Mouse (Mus musculus): Measurements from ENCODE around the gene Tex26. TPM values are rescaled to one million over a fixed set of nuclear protein-coding genes. Genes with fewer than 3 reads are reported as not detected.

Tex26 gene
- polyA plus RNA-seq, 1 experiment from 2014 or later, result 1.2 TPM

DNA sequence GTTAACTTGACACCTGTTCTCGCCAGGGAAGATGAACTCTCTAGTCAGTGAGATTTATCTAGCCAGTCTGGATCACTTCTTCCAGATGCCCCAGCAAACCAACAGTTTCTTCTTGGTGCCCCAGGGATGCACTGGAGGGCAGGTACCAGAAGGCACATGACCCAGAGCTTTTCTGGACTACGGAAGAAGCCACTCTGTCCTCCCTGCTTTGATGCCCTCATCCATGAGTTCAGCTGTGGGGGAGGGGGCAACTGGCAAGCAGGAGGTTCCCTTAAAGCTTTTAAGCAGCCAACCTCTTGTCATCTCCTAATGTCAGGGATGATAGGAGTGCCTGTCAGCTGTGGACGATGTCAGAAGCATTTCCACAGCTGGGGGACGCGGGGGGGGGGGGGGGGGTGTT is 25.8 kb downstream of the Tex26 start:
- H3K9me3 ChIP-seq (ENCODE audit: control insufficient read depth, low read length), result no peaks in the 10 kb centered on the region
- H3K4me2 ChIP-seq (replicated peaks), result no peak overlapping the region
- no peak overlapping the region for H3K4me3 ChIP-seq (replicated peaks; ENCODE audit: low read length)
- ATAC-seq (ENCODE audit: low FRiP score), result no peak
- no peaks in the 10 kb centered on the region for H3K4me1 ChIP-seq (replicated peaks; ENCODE audit: control insufficient read depth, insufficient read depth, low read length)
- no peaks in the 10 kb centered on the region for H3K27me3 ChIP-seq (ENCODE audit: control insufficient read depth, insufficient read depth, low read length)
- no peak overlapping the region for H3K9ac ChIP-seq
- H3K36me3 ChIP-seq (replicated peaks; ENCODE audit: control insufficient read depth, insufficient read depth), result no peaks in the 10 kb centered on the region
- H3K27ac ChIP-seq, result no peak overlapping the region
- no peak for DNase-seq (ENCODE audit: low spot score)
- WGBS, result 50% methylated on average over 5 of the region's 5 CpGs

DNA sequence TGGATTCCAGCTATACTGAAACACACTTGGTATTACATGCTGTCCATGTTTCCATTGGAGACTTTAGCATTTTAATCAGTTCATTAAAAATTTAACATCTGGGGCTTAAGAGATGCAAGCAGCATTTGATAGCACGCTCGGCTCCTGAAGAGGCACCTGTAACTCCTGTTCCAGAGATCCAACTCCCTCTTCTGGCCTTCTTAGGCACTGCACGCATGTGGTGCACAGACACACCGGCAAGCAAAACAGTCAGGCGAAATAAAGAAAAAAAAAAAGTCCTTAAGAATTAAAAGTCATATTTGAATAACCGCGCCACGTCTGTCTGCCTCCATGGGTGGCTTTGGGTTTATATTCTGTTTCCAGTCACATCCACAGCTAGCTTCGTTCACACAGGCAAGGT is 34.7 kb downstream of the Tex26 start:
- no peaks in the 10 kb centered on the region for H3K4me1 ChIP-seq (replicated peaks; ENCODE audit: control insufficient read depth, insufficient read depth, low read length)
- H3K4me3 ChIP-seq (replicated peaks; ENCODE audit: low read length), result no peak overlapping the region
- H3K9ac ChIP-seq, result no peak overlapping the region
- no peaks in the 10 kb centered on the region for H3K36me3 ChIP-seq (replicated peaks; ENCODE audit: control insufficient read depth, insufficient read depth)
- no peak overlapping the region for H3K4me2 ChIP-seq (replicated peaks)
- H3K27me3 ChIP-seq (ENCODE audit: control insufficient read depth, insufficient read depth, low read length), result no peaks in the 10 kb centered on the region
- DNase-seq (ENCODE audit: low spot score), result no peak
- ATAC-seq (ENCODE audit: low FRiP score), result no peak
- 90% methylated on average over 9 of the region's 9 CpGs for WGBS
- H3K9me3 ChIP-seq (ENCODE audit: control insufficient read depth, low read length), result no peaks in the 10 kb centered on the region; the same call in 1 of the 2 replicates
- no peak overlapping the region for H3K27ac ChIP-seq

DNA sequence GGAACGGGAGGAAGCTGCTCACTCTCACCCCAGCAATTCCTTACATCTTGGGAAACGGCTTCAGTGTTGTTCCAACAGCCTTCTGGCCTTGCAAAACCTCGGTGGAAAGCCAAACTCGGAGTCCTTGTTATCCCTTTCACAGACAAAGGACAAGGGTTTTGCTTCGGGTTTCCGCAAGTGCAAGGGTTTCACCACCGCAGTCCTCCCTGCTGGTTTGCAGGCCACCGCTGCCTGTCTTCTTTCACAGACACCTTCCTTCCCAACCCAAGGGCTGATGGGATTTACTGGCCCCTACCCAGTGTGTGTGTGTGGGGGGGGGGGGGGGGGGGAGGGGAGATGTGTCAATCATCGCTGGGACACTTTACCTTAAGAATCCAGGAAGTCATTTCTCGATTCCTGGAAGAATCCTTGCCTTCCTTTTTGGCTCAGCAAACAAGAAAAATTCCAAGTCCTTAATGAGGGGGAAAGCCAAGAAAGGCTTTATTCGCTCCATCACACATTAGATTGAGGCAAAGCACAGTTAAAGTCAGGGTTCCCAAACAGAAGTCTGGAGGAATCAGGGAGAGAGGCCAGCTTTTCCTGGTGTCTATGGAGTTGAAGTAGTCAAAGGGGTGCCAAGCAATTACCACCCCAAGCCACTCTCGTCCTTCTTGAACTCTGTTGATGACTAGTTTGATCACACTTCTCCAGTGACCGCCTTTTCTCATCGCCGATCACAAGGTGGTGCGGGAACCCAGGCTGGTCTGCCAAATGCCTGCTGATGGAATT is 35.4 kb downstream of the Tex26 start:
- WGBS, result 84% methylated on average over 16 of the region's 16 CpGs
- ATAC-seq (ENCODE audit: low FRiP score) (no peak), DNase-seq (ENCODE audit: low spot score) (no peak)
- no peaks in the 10 kb centered on the region; the same call in 1 of the 2 replicates for H3K9me3 ChIP-seq (ENCODE audit: control insufficient read depth, low read length)
- H3K4me3 ChIP-seq (replicated peaks; ENCODE audit: low read length), result no peak overlapping the region
- no peaks in the 10 kb centered on the region for H3K27me3 ChIP-seq (ENCODE audit: control insufficient read depth, insufficient read depth, low read length)
- no peaks in the 10 kb centered on the region for H3K4me1 ChIP-seq (replicated peaks; ENCODE audit: control insufficient read depth, insufficient read depth, low read length)
- no peak overlapping the region for H3K9ac ChIP-seq
- H3K4me2 ChIP-seq (replicated peaks), result no peak overlapping the region
- no peaks in the 10 kb centered on the region for H3K36me3 ChIP-seq (replicated peaks; ENCODE audit: control insufficient read depth, insufficient read depth)
- H3K27ac ChIP-seq, result no peak overlapping the region

DNA sequence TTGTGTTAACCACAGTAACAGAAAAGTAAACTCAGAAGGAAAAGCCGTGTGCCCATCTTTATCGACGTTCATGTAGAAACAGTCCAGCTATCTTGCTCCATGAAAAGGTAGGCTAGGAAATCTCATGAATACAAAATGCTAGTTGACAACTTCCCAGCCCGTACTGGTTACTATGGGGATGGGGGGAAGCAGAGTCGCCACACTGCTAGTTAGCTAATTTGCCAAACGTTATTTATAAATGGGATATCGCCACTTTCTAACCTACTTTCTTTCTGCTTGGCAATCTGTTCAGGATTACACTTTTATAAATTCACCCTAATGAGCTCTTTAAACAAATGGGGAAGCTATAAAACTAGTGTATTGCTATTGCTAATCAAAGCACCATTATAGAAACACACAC is 42.5 kb downstream of the Tex26 start:
- DNase-seq (ENCODE audit: low spot score), result no peak
- Histone ChIP-seq H3K4me3 (replicated peaks; ENCODE audit: low read length) (no peak overlapping the region), H3K9ac (no peak overlapping the region), H3K9me3 (ENCODE audit: control insufficient read depth, low read length) (no peaks in the 10 kb centered on the region), H3K4me1 (replicated peaks; ENCODE audit: control insufficient read depth, insufficient read depth, low read length) (no peaks in the 10 kb centered on the region), H3K4me2 (replicated peaks) (no peak overlapping the region), H3K27ac (no peak overlapping the region), H3K27me3 (ENCODE audit: control insufficient read depth, insufficient read depth, low read length) (no peaks in the 10 kb centered on the region), H3K36me3 (replicated peaks; ENCODE audit: control insufficient read depth, insufficient read depth) (no peaks in the 10 kb centered on the region)
- WGBS, result 82% methylated on average over 7 of the region's 7 CpGs
- ATAC-seq (ENCODE audit: low FRiP score), result no peak

DNA sequence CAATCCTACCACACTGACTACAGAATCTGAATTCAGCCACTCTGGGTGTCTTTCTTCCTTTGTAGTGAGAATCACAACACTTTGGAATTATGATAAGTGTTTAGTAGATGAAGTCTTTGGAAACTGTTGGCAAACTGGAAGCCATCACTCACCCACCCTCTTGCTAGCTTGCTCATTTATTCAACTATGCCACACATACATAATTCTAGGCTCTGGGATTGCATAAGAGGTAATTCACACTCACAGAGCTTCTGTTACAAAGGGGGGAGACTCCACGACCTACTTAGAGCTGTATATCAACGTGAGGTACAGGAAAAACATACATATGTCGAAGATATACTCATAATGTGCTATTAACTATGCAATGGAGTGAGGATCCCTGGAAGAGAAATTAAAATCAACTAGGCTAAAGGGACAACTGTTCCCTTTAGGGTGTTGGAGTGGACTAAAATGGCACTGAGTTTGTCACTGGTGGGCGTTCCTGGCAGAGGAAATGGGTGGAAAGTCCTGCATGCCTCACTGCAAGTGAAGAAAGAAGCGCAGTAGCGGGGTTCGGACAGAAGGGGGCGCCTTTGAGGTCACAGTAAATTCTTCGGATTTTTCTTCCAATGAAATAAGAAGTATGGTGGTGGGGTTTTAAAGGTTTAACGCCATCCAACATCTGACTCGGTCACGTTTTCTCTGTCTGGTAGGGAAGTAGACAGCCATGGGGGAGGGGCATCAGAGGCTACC is 44.0 kb downstream of the Tex26 start:
- Histone ChIP-seq H3K4me1 (replicated peaks; ENCODE audit: control insufficient read depth, insufficient read depth, low read length) (peaks cover 10% of the 10 kb centered on the region), H3K4me2 (replicated peaks) (no peak overlapping the region), H3K4me3 (replicated peaks; ENCODE audit: low read length) (no peak overlapping the region), H3K9me3 (ENCODE audit: control insufficient read depth, low read length) (no peaks in the 10 kb centered on the region), H3K9ac (no peak overlapping the region), H3K36me3 (replicated peaks; ENCODE audit: control insufficient read depth, insufficient read depth) (no peaks in the 10 kb centered on the region), H3K27me3 (ENCODE audit: control insufficient read depth, insufficient read depth, low read length) (no peaks in the 10 kb centered on the region), H3K27ac (no peak overlapping the region)
- DNase-seq (ENCODE audit: low spot score) (no peak), ATAC-seq (ENCODE audit: low FRiP score) (no peak)
- 71% methylated on average over 12 of the region's 12 CpGs for WGBS

DNA sequence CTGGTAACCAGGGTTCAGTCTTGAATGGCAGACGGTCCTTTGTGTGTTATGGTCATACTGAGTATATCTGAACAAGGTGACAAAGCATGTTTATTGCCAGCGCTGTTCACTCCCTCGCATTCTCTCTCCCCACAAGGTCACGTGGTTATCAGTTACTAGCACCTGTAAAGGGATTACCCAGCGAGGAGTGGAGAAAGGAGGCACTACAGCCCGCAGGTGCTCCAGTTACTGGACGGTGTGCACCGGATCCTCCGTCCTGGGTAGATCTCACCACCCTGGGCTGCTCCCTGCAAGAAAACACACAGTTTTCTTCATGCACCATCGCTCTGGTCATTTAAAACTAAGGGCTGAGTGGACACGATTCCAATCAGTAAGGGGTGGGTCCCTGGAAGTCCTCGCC is 44.8 kb downstream of the Tex26 start:
- DNase-seq (ENCODE audit: low spot score), result no peak
- no peak overlapping the region for H3K4me3 ChIP-seq (replicated peaks; ENCODE audit: low read length)
- no peaks in the 10 kb centered on the region for H3K36me3 ChIP-seq (replicated peaks; ENCODE audit: control insufficient read depth, insufficient read depth)
- no peak overlapping the region for H3K4me2 ChIP-seq (replicated peaks)
- no peak overlapping the region for H3K27ac ChIP-seq
- no peaks in the 10 kb centered on the region for H3K27me3 ChIP-seq (ENCODE audit: control insufficient read depth, insufficient read depth, low read length)
- H3K9me3 ChIP-seq (ENCODE audit: control insufficient read depth, low read length), result no peaks in the 10 kb centered on the region
- H3K9ac ChIP-seq, result no peak overlapping the region
- no peak for ATAC-seq (ENCODE audit: low FRiP score)
- H3K4me1 ChIP-seq (replicated peaks; ENCODE audit: control insufficient read depth, insufficient read depth, low read length), result peaks cover 18% of the 10 kb centered on the region
- WGBS, result 79% methylated on average over 12 of the region's 12 CpGs

DNA sequence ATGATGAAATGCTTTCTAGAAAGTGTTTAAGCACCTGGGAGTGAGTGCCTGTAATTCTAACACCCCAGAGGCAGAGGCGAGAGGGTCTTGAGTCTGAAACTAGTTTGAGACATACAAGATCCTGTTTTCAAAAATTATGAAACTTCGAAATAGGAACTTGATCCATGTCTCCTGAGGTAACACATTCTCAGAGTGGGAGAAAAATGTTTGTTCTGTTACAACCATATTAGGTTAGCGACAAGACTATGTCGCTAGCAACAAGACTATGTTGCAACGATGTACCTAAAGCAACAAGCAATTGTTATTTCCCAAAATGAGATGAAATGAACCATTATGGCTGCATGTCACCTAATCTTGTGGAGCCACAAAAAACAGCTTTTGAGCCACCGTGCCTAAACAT is 46.0 kb downstream of the Tex26 start:
- WGBS, result 92% methylated on average over 6 of the region's 6 CpGs
- Histone ChIP-seq H3K27me3 (ENCODE audit: control insufficient read depth, insufficient read depth, low read length) (no peaks in the 10 kb centered on the region), H3K27ac (no peak overlapping the region), H3K36me3 (replicated peaks; ENCODE audit: control insufficient read depth, insufficient read depth) (no peaks in the 10 kb centered on the region), H3K4me3 (replicated peaks; ENCODE audit: low read length) (no peak overlapping the region), H3K4me2 (replicated peaks) (no peak overlapping the region), H3K9me3 (ENCODE audit: control insufficient read depth, low read length) (no peaks in the 10 kb centered on the region), H3K9ac (no peak overlapping the region), H3K4me1 (replicated peaks; ENCODE audit: control insufficient read depth, insufficient read depth, low read length) (peaks cover 30% of the 10 kb centered on the region)
- ATAC-seq (ENCODE audit: low FRiP score) (no peak), DNase-seq (ENCODE audit: low spot score) (no peak)

DNA sequence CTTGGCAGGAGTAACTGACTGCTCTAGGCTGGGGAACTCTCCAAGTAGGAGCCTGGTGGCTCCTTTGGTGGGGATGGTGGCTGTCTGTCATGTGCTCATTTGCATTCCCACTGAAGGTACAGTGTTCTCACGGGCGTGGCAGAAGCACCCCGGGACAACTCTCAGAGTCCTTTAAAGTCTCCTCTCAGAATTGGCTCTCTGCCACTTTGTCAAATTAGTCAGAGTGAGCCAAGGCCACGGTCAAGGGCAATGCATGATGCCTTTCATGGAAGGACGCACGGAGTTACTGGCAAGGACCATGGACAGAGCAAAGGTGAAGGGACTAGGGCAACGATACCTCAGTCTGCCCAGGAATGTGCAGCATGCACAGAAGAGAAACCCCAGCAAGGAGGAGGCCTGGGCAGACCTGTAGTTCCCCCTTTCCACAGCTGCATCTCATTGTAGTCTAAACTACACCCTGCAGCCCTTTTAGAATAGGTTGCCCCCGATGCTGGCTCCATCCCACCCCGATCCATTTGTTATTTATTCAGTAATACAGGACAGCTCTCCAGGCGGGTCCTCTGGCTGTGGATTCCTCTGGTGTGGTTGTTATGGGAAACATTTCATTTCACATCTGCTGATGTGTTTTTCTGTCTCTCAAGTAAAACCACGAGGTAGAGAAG is 49.0 kb downstream of the Tex26 start:
- Histone ChIP-seq H3K27ac (peak overlapping the region; percentile 97), H3K4me2 (replicated peaks) (peak overlapping the region; percentile 52), H3K4me1 (replicated peaks; ENCODE audit: control insufficient read depth, insufficient read depth, low read length) (peaks cover 34% of the 10 kb centered on the region), H3K9ac (peak overlapping the region; percentile 62), H3K36me3 (replicated peaks; ENCODE audit: control insufficient read depth, insufficient read depth) (no peaks in the 10 kb centered on the region), H3K9me3 (ENCODE audit: control insufficient read depth, low read length) (no peaks in the 10 kb centered on the region), H3K27me3 (ENCODE audit: control insufficient read depth, insufficient read depth, low read length) (no peaks in the 10 kb centered on the region), H3K4me3 (replicated peaks; ENCODE audit: low read length) (peak overlapping the region; percentile 22; the same call in 1 of the 2 replicates)
- DNase-seq (ENCODE audit: low spot score), result peak; percentile 45
- WGBS, result 7% methylated on average over 11 of the region's 11 CpGs
- peak; percentile 67 for ATAC-seq (ENCODE audit: low FRiP score)

DNA sequence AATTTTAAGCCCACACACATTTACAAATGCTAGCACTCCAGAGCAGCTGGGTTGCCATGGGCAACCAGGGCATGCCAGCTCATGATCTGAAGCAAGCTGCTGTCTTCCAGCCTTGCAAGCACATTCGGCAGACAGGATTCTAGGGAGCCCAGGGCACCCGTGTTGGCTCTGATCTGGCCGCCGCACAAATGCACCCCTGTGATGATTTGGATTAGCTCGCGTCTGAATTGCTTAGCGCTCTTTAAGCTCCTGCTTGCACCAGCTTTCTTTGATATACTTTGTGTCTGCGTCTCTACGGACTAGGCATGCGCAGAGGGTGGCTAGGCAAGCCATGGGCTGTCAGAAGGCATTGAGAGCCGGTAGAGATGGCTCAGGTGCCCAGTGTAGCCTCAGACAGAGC is 49.7 kb downstream of the Tex26 start:
- peak overlapping the region; percentile 22 for H3K4me3 ChIP-seq (replicated peaks; ENCODE audit: low read length)
- peak overlapping the region; percentile 52 for H3K4me2 ChIP-seq (replicated peaks)
- ATAC-seq (ENCODE audit: low FRiP score), result peak; percentile 93
- WGBS, result 7% methylated on average over 11 of the region's 11 CpGs
- no peaks in the 10 kb centered on the region for H3K9me3 ChIP-seq (ENCODE audit: control insufficient read depth, low read length)
- no peaks in the 10 kb centered on the region for H3K36me3 ChIP-seq (replicated peaks; ENCODE audit: control insufficient read depth, insufficient read depth)
- peak overlapping the region; percentile 97 for H3K27ac ChIP-seq
- peak overlapping the region; percentile 62 for H3K9ac ChIP-seq
- no peaks in the 10 kb centered on the region for H3K27me3 ChIP-seq (ENCODE audit: control insufficient read depth, insufficient read depth, low read length)
- peak; percentile 77 for DNase-seq (ENCODE audit: low spot score)
- peaks cover 34% of the 10 kb centered on the region for H3K4me1 ChIP-seq (replicated peaks; ENCODE audit: control insufficient read depth, insufficient read depth, low read length)

All from hindbrain, embryonic 14.5 days (tissue).